Mouse (Mus musculus): ENCODE measurements around the gene Spo11.

The Spo11 gene

GRCm38 (mm10) chr2:173026688-173027131 lies 49.2 kb downstream of the Spo11 start:
- in situ Hi-C loops (cut with MboI, MseI), result no loop called here

- in situ Hi-C loops (cut with MboI, MseI), result no loop called here
Measured at GRCm38 (mm10) chr2:173027169-173027823, 49.8 kb downstream of the Spo11 start.

- in situ Hi-C loops (cut with MboI, MseI), result no loop called here
Measured at GRCm38 (mm10) chr2:173027824-173028495, 50.5 kb downstream of the Spo11 start.

GRCm38 (mm10) chr2:173028508-173029031 lies 51.1 kb downstream of the Spo11 start:
- in situ Hi-C loops (cut with MboI, MseI), result no loop called here

- in situ Hi-C loops (cut with MboI, MseI), result no loop called here
Measured at GRCm38 (mm10) chr2:173030591-173031338, 53.3 kb downstream of the Spo11 start.

- in situ Hi-C loops (cut with MboI, MseI), result no loop called here
Measured at GRCm38 (mm10) chr2:173033531-173033930, 56.0 kb downstream of the Spo11 start.

GRCm38 (mm10) chr2:173034998-173035397 lies 57.5 kb downstream of the Spo11 start:
- in situ Hi-C loops (cut with MboI, MseI), result no loop called here

GRCm38 (mm10) chr2:173035653-173036052 lies 58.2 kb downstream of the Spo11 start:
- in situ Hi-C loops (cut with MboI, MseI), result no loop called here

- in situ Hi-C loops (cut with MboI, MseI), result no loop called here
Measured at GRCm38 (mm10) chr2:173036055-173036454, 58.6 kb downstream of the Spo11 start.

GRCm38 (mm10) chr2:173036611-173037010 lies 59.1 kb downstream of the Spo11 start:
- in situ Hi-C loops (cut with MboI, MseI), result no loop called here

- in situ Hi-C loops (cut with MboI, MseI), result no loop called here
Measured at GRCm38 (mm10) chr2:173037347-173037746, 59.8 kb downstream of the Spo11 start.

GRCm38 (mm10) chr2:173037827-173038607 lies 60.5 kb downstream of the Spo11 start:
- in situ Hi-C loops (cut with MboI, MseI), result no loop called here

GRCm38 (mm10) chr2:173039041-173039440 lies 61.5 kb downstream of the Spo11 start:
- in situ Hi-C loops (cut with MboI, MseI), result no loop called here

- in situ Hi-C loops (cut with MboI, MseI), result no loop called here
Measured at GRCm38 (mm10) chr2:173040803-173041202, 63.3 kb downstream of the Spo11 start.

GRCm38 (mm10) chr2:173041242-173041641 lies 63.7 kb downstream of the Spo11 start:
- in situ Hi-C loops (cut with MboI, MseI), result no loop called here

GRCm38 (mm10) chr2:173041893-173042292 lies 64.4 kb downstream of the Spo11 start:
- in situ Hi-C loops (cut with MboI, MseI), result no loop called here

GRCm38 (mm10) chr2:173042504-173043162 lies 65.1 kb downstream of the Spo11 start:
- in situ Hi-C loops (cut with MboI, MseI), result no loop called here
